11 mouse cellular contexts compared by ENCODE assay signal in genomic region chr16:18407912-18408311, GRCm38 (mm10). TPM values are rescaled to one million over a fixed set of nuclear protein-coding genes. Genes with fewer than 3 reads are reported as not detected.
DNase-seq lines count a peak whose midpoint lies in the region; ATAC-seq and TF ChIP-seq lines count a peak whose summit lies in the region.
"Had no signal": no experiment of that assay in that cellular context is flagged by ENCODE, and none has a peak within 500 bp of the region (broad histone marks: within the 10 kb centered on the region; RNA-seq: fewer than 3 reads in every experiment).

No protein-coding gene starts in this region.

- H3K27me3 ChIP-seq in liver, embryonic 13.5 days: no peaks in the 10 kb centered on the region
- no peaks in the 10 kb centered on the region for H3K27me3 ChIP-seq in liver, embryonic 11.5 days (replicated peaks; ENCODE audit: control insufficient read depth, insufficient read depth, low read length)
- no peaks in the 10 kb centered on the region for H3K27me3 ChIP-seq in forebrain, postnatal 0 days (ENCODE audit: insufficient read depth, low read length)
- no peaks in the 10 kb centered on the region for H3K27me3 ChIP-seq in midbrain, embryonic 13.5 days
- H3K27me3 ChIP-seq: embryonic facial prominence, embryonic 12.5 days had no signal

- ATAC-seq in liver, embryonic 13.5 days (ENCODE audit: low read depth): no peak
- no peak for ATAC-seq in liver, embryonic 11.5 days (replicated peaks; ENCODE audit: low FRiP score)
- ATAC-seq in forebrain, postnatal 0 days: 0 out of 2 replicates have a peak, but pooled peaks have one; percentile 4
- ATAC-seq in midbrain, embryonic 13.5 days: no peak

- WGBS in liver, embryonic 13.5 days (ENCODE audit: insufficient replicate concordance): 84% methylated on average over 7 of the region's 7 CpGs
- WGBS in liver, embryonic 11.5 days: 85% methylated on average over 7 of the region's 7 CpGs
- WGBS in forebrain, postnatal 0 days: 54% methylated on average over 7 of the region's 7 CpGs
- 72% methylated on average over 7 of the region's 7 CpGs for WGBS in midbrain, embryonic 13.5 days

- no peak for TF ChIP-seq CTCF in forebrain, postnatal 0 days (IDR thresholded peaks at IDR 0.05; ENCODE audit: low read depth)

- no peak overlapping the region for H3K9ac ChIP-seq in liver, embryonic 13.5 days
- H3K9ac ChIP-seq in liver, embryonic 11.5 days (ENCODE audit: low read depth, low read length): no peak overlapping the region
- H3K9ac ChIP-seq in forebrain, postnatal 0 days: no peak overlapping the region; the same call in 1 of the 2 replicates
- no peak overlapping the region for H3K9ac ChIP-seq in midbrain, embryonic 13.5 days (replicated peaks)
- H3K9ac ChIP-seq: embryonic facial prominence, embryonic 12.5 days had no signal

- H3K4me2 ChIP-seq in liver, embryonic 13.5 days: no peak overlapping the region
- no peak overlapping the region for H3K4me2 ChIP-seq in liver, embryonic 11.5 days
- no peak overlapping the region for H3K4me2 ChIP-seq in forebrain, postnatal 0 days (ENCODE audit: low read depth)
- H3K4me2 ChIP-seq in midbrain, embryonic 13.5 days (replicated peaks): no peak overlapping the region
- H3K4me2 ChIP-seq: embryonic facial prominence, embryonic 12.5 days had no signal

- H3K4me3 ChIP-seq in liver, embryonic 13.5 days (replicated peaks): no peak overlapping the region
- H3K4me3 ChIP-seq in liver, embryonic 11.5 days (ENCODE audit: low read depth, low read length): no peak overlapping the region
- no peak overlapping the region for H3K4me3 ChIP-seq in forebrain, postnatal 0 days (ENCODE audit: low read depth, low read length)
- no peak overlapping the region for H3K4me3 ChIP-seq in midbrain, embryonic 13.5 days (replicated peaks)
- H3K4me3 ChIP-seq: embryonic facial prominence, embryonic 12.5 days had no signal

- H3K9me3 ChIP-seq in liver, embryonic 13.5 days (replicated peaks): no peaks in the 10 kb centered on the region
- no peaks in the 10 kb centered on the region for H3K9me3 ChIP-seq in liver, embryonic 11.5 days (ENCODE audit: control insufficient read depth, low read length)
- no peaks in the 10 kb centered on the region for H3K9me3 ChIP-seq in forebrain, postnatal 0 days (ENCODE audit: low read length)
- H3K9me3 ChIP-seq in midbrain, embryonic 13.5 days: no peaks in the 10 kb centered on the region
- H3K9me3 ChIP-seq: embryonic facial prominence, embryonic 12.5 days had no signal

- peak overlapping the region; percentile 12; the same call in 1 of the 2 replicates for H3K27ac ChIP-seq in liver, embryonic 13.5 days
- H3K27ac ChIP-seq in liver, embryonic 11.5 days (ENCODE audit: low read depth, low read length): no peak overlapping the region
- H3K27ac ChIP-seq in forebrain, postnatal 0 days (ENCODE audit: low read depth, low read length): no peak overlapping the region
- peak overlapping the region; percentile 60 for H3K27ac ChIP-seq in midbrain, embryonic 13.5 days
- H3K27ac ChIP-seq: embryonic facial prominence, embryonic 12.5 days; kidney, postnatal 0 days had no signal

- peak; percentile 34 to 61 for DNase-seq in cerebellum, postnatal 25 days
- no peak for DNase-seq in cerebellum, adult 11 months
- no peak for DNase-seq in liver, embryonic 13.5 days
- DNase-seq in liver, embryonic 11.5 days (ENCODE audit: low spot score): no peak
- DNase-seq in forebrain, postnatal 0 days: no peak
- DNase-seq in adrenal gland, adult (ENCODE audit: inconsistent age in 2 of 2, low spot score in 1 of 2): no peak
- no peak for DNase-seq in adrenal gland, postnatal 25 days
- DNase-seq: gastrocnemius, postnatal 14 days had no signal

- peaks cover 71% of the 10 kb centered on the region for H3K36me3 ChIP-seq in liver, embryonic 13.5 days
- peaks cover 39% of the 10 kb centered on the region for H3K36me3 ChIP-seq in liver, embryonic 11.5 days (ENCODE audit: control insufficient read depth, insufficient read depth, low read length)
- peaks cover 73% of the 10 kb centered on the region for H3K36me3 ChIP-seq in forebrain, postnatal 0 days (ENCODE audit: insufficient read depth)
- H3K36me3 ChIP-seq in midbrain, embryonic 13.5 days: peaks cover 77% of the 10 kb centered on the region

- H3K4me1 ChIP-seq in liver, embryonic 13.5 days (replicated peaks): peaks cover 28% of the 10 kb centered on the region
- H3K4me1 ChIP-seq in liver, embryonic 11.5 days (replicated peaks; ENCODE audit: control insufficient read depth, insufficient read depth, low read length): peaks cover 11% of the 10 kb centered on the region
- no peaks in the 10 kb centered on the region for H3K4me1 ChIP-seq in forebrain, postnatal 0 days (ENCODE audit: insufficient read depth)
- H3K4me1 ChIP-seq in midbrain, embryonic 13.5 days (replicated peaks): peaks cover 40% of the 10 kb centered on the region
- H3K4me1 ChIP-seq: embryonic facial prominence, embryonic 12.5 days had no signal

RNA-seq across cellular contexts. Expression of gene Txnrd2, which starts 18.3 kb away (rescaled TPM):
- polyA plus RNA-seq in liver, embryonic 13.5 days (2015; fragmentation: Nextera tagmentation; extraction: Ambion mirVana): 105 and 112 TPM in 2 replicates
- 83.7 and 91.8 TPM in 2 replicates for polyA plus RNA-seq in liver, embryonic 11.5 days (2014; fragmentation: Nextera tagmentation; extraction: Ambion mirVana)
- total RNA-seq in forebrain, postnatal 0 days (2014; rRNA removed): 9.7 and 11.5 TPM in 2 replicates
- 28.0 and 34.4 TPM in 2 replicates for polyA plus RNA-seq in forebrain, postnatal 0 days (2015; fragmentation: Nextera tagmentation; extraction: Ambion mirVana)
- 25.9 and 28.6 TPM in 2 replicates for polyA plus RNA-seq in midbrain, embryonic 13.5 days (2015; fragmentation: Nextera tagmentation; extraction: Ambion mirVana)
- 73.7 and 79.7 TPM in 2 replicates for total RNA-seq in adrenal gland, postnatal 25 days (2021)

RNA-seq across cellular contexts. Expression of gene Comt, which starts 18.7 kb away (rescaled TPM):
- polyA plus RNA-seq in liver, embryonic 13.5 days (2015; fragmentation: Nextera tagmentation; extraction: Ambion mirVana): 109 and 110 TPM in 2 replicates
- 140 and 141 TPM in 2 replicates for polyA plus RNA-seq in liver, embryonic 11.5 days (2014; fragmentation: Nextera tagmentation; extraction: Ambion mirVana)
- 65.6 and 68.4 TPM in 2 replicates for total RNA-seq in forebrain, postnatal 0 days (2014; rRNA removed)
- 79.9 and 105 TPM in 2 replicates for polyA plus RNA-seq in forebrain, postnatal 0 days (2015; fragmentation: Nextera tagmentation; extraction: Ambion mirVana)
- 75.7 and 78.8 TPM in 2 replicates for polyA plus RNA-seq in midbrain, embryonic 13.5 days (2015; fragmentation: Nextera tagmentation; extraction: Ambion mirVana)
- total RNA-seq in adrenal gland, postnatal 25 days (2021): 147 and 150 TPM in 2 replicates

RNA-seq across cellular contexts. Expression of gene Arvcf, which starts 59.9 kb away (rescaled TPM):
- polyA plus RNA-seq in liver, embryonic 13.5 days (2015; fragmentation: Nextera tagmentation; extraction: Ambion mirVana): 7.6 and 7.9 TPM in 2 replicates
- 13.8 and 15.5 TPM in 2 replicates for polyA plus RNA-seq in liver, embryonic 11.5 days (2014; fragmentation: Nextera tagmentation; extraction: Ambion mirVana)
- total RNA-seq in forebrain, postnatal 0 days (2014; rRNA removed): 103 and 120 TPM in 2 replicates
- polyA plus RNA-seq in forebrain, postnatal 0 days (2015; fragmentation: Nextera tagmentation; extraction: Ambion mirVana): 31.2 and 42.8 TPM in 2 replicates
- polyA plus RNA-seq in midbrain, embryonic 13.5 days (2015; fragmentation: Nextera tagmentation; extraction: Ambion mirVana): 109 and 111 TPM in 2 replicates
- total RNA-seq in adrenal gland, postnatal 25 days (2021): 30.3 and 48.1 TPM in 2 replicates

Comparison
In these comparisons a context has a peak if more than half of its experiments do, and no peak if none do; other contexts are left out.
1. DNase-seq: peak in cerebellum, postnatal 25 days (2 of 2); none in cerebellum, adult 11 months (single experiment), liver, embryonic 13.5 days (single experiment), liver, embryonic 11.5 days (single experiment), forebrain, postnatal 0 days (single experiment), adrenal gland, adult (0 of 2) and adrenal gland, postnatal 25 days (single experiment).
2. H3K27ac ChIP-seq: peak in liver, embryonic 13.5 days (single experiment) and midbrain, embryonic 13.5 days (single experiment); none in liver, embryonic 11.5 days (single experiment) and forebrain, postnatal 0 days (single experiment).